Mouse (Mus musculus): ENCODE results near the gene Pbx2.
"Not testable (repeated sequence)": the region's sequence is repeated elsewhere in the genome, so short reads cannot be mapped to it uniquely, and the experiment has no call there.

Pbx2 gene

GRCm38 (mm10) chr17:34591029-34591993, at the start of gene Pbx2:
Gene Pbx2, plus strand, starts transcription at chr17:34591266.
- DNase-seq, result no peak

DNA sequence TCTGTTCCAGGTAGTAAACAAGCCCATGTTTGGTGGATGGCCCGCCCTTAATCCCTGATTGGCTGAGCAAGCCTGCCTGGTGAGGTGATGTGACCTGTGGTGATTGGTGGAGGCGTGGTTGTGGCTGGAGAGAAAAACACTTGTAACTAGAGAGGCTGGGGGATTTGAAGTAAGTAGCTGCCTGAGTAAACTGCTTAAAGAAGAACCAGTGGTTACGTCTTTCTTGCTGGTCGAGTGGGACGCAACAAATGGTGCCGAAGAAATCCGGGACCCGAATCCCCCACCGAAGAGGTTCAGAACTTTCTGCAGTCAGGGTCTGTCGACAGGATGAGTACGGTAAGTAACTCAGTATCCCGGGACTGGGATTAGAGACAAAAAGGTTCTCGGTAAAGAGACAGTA, 47.5 kb upstream of the Pbx2 start:
- not testable (repeated sequence) for DNase-seq

DNA sequence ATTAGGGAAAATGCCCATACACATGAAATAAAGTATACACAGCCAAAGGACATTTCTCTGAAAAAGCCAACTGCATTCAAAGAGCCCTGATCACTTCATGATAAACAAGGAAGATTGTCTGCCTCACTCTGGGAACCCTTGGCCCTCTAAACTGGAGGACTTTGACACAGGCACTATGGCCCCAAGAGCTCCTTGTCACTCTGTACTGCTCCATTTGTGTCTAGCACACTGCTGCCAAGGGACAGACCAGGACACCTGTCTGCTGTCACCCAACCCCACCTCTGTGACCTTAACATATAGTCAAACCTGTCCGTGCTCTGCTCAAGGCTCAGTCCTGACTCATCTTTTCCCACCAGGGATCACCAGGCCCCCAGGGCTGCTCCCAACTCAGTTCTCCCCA, 44.3 kb upstream of the Pbx2 start:
- DNase-seq, result no peak

GRCm38 (mm10) chr17:34547601-34548000, 43.5 kb upstream of the Pbx2 start:
- no peak for DNase-seq

DNA sequence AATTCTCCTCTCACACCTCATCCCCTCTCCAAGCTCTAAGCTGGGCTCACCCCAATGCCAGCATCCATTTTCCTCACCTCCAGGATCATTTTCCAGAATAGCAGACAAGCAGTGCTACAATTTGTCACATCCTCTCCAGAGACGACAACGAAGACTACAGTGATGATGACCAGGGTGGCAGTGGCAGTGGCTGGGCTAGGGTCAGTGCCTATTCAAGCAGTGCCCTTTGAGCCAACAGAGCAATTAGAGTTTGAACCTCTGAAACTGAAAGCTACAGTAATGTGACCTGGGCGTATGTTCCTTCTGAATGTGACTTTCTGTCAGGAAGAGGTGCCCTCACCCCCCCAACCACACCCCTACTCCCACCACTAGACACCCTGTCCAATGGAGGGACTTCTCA, 41.9 kb upstream of the Pbx2 start:
- DNase-seq, result no peak

GRCm38 (mm10) chr17:34549843-34550242, 41.2 kb upstream of the Pbx2 start:
- no peak for DNase-seq

DNA sequence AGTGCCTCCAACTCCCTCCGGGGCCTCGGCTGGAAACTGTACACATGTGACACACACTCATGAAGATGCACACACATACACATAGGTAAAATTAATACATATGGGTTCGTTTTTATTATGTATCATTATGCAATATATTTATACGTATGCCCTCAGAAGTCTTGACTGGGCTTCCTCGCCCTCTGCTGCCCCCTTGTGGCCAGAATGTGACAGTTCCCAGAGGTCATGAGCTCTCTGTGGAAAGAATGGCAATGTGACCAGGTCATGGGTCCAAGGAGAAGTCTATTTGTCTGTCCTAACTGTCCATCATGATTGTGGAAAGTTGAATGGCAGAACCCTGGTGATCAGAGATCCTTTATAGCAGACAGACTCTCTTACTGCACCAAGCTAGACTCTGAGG, 35.6 kb upstream of the Pbx2 start:
- peak; percentile 78 for DNase-seq

GRCm38 (mm10) chr17:34556406-34556805, 34.7 kb upstream of the Pbx2 start:
- DNase-seq, result no peak

DNA sequence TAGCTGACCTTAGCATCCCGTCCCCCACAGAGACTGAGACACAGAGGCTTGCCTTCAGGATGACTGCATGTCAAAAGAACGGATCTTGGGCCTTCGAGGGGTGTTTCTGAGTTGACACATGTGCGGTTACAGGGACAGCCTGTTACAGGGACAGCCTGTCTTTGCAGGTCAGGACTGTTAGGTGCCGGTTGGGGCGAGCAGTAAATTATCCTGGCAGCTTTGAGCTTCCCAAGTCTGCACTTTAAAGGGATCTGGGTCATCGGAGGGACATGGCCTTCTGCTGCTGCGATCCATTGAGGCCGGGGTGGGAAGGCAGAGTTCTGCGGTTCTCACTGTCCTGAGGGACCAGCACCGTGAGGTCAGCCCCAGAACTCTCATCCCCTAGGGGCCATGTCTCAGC, 33.7 kb upstream of the Pbx2 start:
- DNase-seq, result no peak

DNA sequence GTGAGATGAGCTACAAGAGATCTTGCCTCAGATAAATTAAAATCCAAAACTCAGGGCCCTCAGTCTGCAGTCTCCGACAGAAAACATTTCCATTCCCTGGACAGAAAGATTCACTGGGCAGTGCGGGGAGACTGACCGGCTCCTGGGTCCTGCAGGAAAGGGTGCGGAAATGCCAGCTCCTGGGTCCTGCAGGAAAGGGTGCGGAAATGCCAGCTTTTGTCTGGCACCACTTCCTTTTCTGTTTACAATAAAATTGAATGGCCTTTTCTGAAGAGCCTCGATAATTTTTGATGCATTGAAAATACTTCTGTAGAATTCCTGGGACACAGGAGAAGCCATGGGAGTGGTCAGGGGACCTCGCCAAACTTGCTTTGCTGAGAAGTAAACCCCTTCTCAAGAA, 31.9 kb upstream of the Pbx2 start:
- no peak for DNase-seq

- no peak for DNase-seq
These were observed 31.2 kb upstream of the Pbx2 start for GRCm38 (mm10) chr17:34559895-34560294.

- no peak for DNase-seq
These were observed 30.6 kb upstream of the Pbx2 start for GRCm38 (mm10) chr17:34560438-34560837.

GRCm38 (mm10) chr17:34561200-34561599, 29.9 kb upstream of the Pbx2 start:
- no peak for DNase-seq

- DNase-seq, result no peak
These were observed 28.5 kb upstream of the Pbx2 start for GRCm38 (mm10) chr17:34562595-34562994.

- DNase-seq, result no peak
These were observed 27.7 kb upstream of the Pbx2 start for GRCm38 (mm10) chr17:34563354-34563753.

- DNase-seq, result no peak
These were observed 27.1 kb upstream of the Pbx2 start, which contains the start of gene Notch4 for GRCm38 (mm10) chr17:34564003-34564421. Gene Notch4, plus strand, starts transcription at chr17:34564268.

- DNase-seq, result no peak
These were observed 26.3 kb upstream of the Pbx2 start for GRCm38 (mm10) chr17:34564796-34565195.

DNA sequence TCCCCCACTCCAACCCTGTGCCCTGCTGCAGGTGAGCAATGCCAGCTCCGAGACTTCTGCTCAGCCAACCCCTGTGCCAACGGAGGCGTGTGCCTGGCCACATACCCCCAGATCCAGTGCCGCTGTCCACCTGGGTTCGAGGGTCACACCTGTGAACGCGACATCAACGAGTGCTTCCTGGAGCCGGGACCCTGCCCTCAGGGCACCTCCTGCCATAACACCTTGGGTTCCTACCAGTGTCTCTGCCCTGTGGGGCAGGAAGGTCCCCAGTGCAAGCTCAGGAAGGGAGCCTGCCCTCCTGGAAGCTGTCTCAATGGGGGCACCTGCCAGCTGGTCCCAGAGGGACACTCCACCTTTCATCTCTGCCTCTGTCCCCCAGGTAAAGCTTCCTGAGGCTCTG, 23.8 kb upstream of the Pbx2 start:
- no peak for DNase-seq

- DNase-seq, result no peak
These were observed 22.6 kb upstream of the Pbx2 start for GRCm38 (mm10) chr17:34568421-34568820.

- no peak for DNase-seq
These were observed 21.1 kb upstream of the Pbx2 start for GRCm38 (mm10) chr17:34569919-34570318.

GRCm38 (mm10) chr17:34571875-34572274, 19.2 kb upstream of the Pbx2 start:
- no peak for DNase-seq

DNA sequence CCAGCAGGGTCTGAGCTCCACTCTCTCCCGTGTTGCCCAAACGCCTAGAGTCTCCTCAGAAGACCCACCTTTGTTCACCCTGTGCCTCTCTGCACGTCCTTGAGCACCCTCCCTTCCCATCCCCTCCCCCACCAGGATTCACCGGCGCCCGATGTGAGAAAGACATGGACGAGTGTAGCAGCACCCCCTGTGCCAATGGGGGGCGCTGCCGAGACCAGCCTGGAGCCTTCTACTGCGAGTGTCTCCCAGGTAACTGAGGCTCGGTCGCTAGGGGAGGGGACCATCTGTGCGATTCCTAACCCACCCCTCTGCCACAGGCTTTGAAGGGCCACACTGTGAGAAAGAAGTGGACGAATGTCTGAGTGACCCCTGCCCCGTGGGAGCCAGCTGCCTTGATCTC, 18.7 kb upstream of the Pbx2 start:
- DNase-seq, result no peak

DNA sequence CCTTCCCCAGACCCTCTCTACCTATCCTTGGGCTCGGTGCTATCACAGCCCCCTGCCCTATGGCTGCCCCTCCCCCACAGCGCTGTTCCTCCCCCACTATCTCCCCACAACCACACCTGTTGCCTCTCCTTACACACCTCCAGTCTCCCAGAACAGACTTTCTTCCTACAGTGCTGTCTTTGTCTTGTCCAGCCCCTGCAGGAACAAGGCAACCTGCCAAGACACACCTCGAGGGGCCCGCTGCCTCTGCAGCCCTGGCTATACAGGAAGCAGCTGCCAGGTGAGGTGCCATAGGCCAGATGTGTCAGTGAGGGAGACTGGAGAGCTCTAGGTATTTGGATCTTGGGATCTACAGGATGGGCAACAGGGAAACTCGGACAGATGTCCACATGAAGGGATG, 14.5 kb upstream of the Pbx2 start:
- DNase-seq, result no peak

GRCm38 (mm10) chr17:34578070-34578469, 13.0 kb upstream of the Pbx2 start:
- DNase-seq, result no peak

DNA sequence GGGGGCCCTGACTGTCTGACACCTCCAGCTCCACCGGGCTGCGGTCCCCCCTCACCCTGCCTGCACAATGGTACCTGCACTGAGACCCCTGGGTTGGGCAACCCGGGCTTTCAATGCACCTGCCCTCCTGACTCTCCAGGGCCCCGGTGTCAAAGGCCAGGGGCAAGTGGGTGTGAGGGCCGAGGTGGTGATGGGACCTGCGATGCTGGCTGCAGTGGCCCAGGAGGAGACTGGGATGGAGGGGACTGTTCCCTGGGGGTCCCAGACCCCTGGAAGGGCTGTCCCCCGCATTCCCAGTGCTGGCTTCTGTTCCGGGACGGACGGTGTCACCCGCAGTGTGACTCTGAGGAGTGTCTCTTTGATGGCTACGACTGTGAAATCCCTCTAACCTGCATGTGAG, 8.5 kb upstream of the Pbx2 start:
- DNase-seq, result no peak

Measured in right cerebral cortex, postnatal 4 days (tissue).